In the genomic region with DNA sequence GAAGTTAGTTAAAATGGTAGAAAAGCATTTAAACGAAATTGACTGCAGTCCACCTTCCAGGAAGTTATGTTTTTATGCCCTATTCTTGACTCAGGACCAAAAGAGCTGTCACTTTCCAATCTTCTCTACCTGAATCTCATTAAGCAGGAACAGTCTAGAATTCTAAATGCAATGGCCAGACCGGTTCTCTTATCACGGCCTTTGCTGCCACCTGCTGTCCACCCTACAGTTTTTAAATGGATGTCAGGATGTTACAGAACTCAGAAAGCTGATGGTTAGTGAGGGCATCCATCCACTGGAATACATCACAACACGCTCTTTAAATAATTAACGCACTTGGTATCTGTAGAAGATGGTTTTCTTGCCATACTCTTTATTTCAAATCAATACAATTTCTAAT, we compare ENCODE assay signal across 10 mouse cellular contexts.
DNase-seq lines count a peak whose midpoint lies in the region; ATAC-seq and TF ChIP-seq lines count a peak whose summit lies in the region.
"Had no signal": no experiment of that assay in that cellular context is flagged by ENCODE, and none has a peak within 500 bp of the region (broad histone marks: within the 10 kb centered on the region; RNA-seq: fewer than 3 reads in every experiment).

No protein-coding gene starts in this region.

- peak; percentile 24 to 60 for DNase-seq in kidney, adult 8-10 months
- peak; percentile 46 for DNase-seq in R1 (ENCODE audit: low read depth, low spot score)
- peak; percentile 62 to 77 for DNase-seq in cerebellum, postnatal 25 days
- peak; percentile 40 to 54 for DNase-seq in left cerebral cortex, postnatal 10 days (ENCODE audit: extremely low spot score in 1 of 2, low spot score in 2 of 2)
- peak; percentile 84 for DNase-seq in midbrain, postnatal 0 days (ENCODE audit: low spot score)

- H3K4me1 ChIP-seq in kidney, embryonic 16.5 days (ENCODE audit: insufficient read depth, low read length) = peaks cover 10% of the 10 kb centered on the region
- H3K4me1 ChIP-seq in midbrain, postnatal 0 days (ENCODE audit: insufficient read depth, low read length) = no peaks in the 10 kb centered on the region
- H3K4me1 ChIP-seq: liver, embryonic 15.5 days had no signal

- intact Hi-C loops in left cerebral cortex, postnatal 10 days (cut with DNase I) = loop anchor here (2.0 to 10.0 kb wide), 5 partner anchors 988 to 1730 kb away; no protein-coding TSS in a partner anchor

- no peak overlapping the region for H3K4me3 ChIP-seq in kidney, embryonic 16.5 days (ENCODE audit: low read length)
- no peak overlapping the region for H3K4me3 ChIP-seq in midbrain, postnatal 0 days (ENCODE audit: low read depth, low read length)
- H3K4me3 ChIP-seq: embryonic facial prominence, embryonic 13.5 days; liver, embryonic 15.5 days had no signal

- peaks cover 37% of the 10 kb centered on the region for H3K27me3 ChIP-seq in kidney, embryonic 16.5 days (ENCODE audit: insufficient read depth, low read length)
- H3K27me3 ChIP-seq in midbrain, postnatal 0 days (ENCODE audit: insufficient read depth, low read length) = peaks cover 41% of the 10 kb centered on the region

- H3K27ac ChIP-seq in kidney, embryonic 16.5 days (ENCODE audit: low read length) = no peak overlapping the region
- no peak overlapping the region for H3K27ac ChIP-seq in midbrain, postnatal 0 days (ENCODE audit: low read depth, low read length)
- H3K27ac ChIP-seq: embryonic facial prominence, embryonic 13.5 days; liver, embryonic 15.5 days had no signal

- ATAC-seq in kidney, embryonic 16.5 days (ENCODE audit: low FRiP score, low TSS enrichment) = no peak
- peak; percentile 34 to 48; a peak in 1 of 4 replicates for ATAC-seq in hematopoietic stem cell, adult 5-6 weeks (replicated peaks in 1 of 2; ENCODE audit: insufficient read depth in 1 of 2, low FRiP score in 2 of 2, low TSS enrichment in 1 of 2, low read depth in 1 of 2, poor library complexity in 2 of 2, severe bottlenecking in 2 of 2)
- 0 out of 2 replicates have a peak, but pooled peaks have one; percentile 47 for ATAC-seq in midbrain, postnatal 0 days (ENCODE audit: low FRiP score)
- ATAC-seq in monocyte, adult 5-6 weeks (replicated peaks; ENCODE audit: insufficient number of reproducible peaks, low FRiP score, low TSS enrichment, poor library complexity, severe bottlenecking) = no peak

- H3K9me3 ChIP-seq in kidney, embryonic 16.5 days (ENCODE audit: low read length) = no peaks in the 10 kb centered on the region
- H3K9me3 ChIP-seq in midbrain, postnatal 0 days (ENCODE audit: low read length) = no peaks in the 10 kb centered on the region
- H3K9me3 ChIP-seq: embryonic facial prominence, embryonic 13.5 days; liver, embryonic 15.5 days had no signal

- no peak overlapping the region for H3K9ac ChIP-seq in kidney, embryonic 16.5 days (replicated peaks; ENCODE audit: low read length)
- H3K9ac ChIP-seq in midbrain, postnatal 0 days (replicated peaks; ENCODE audit: low read length, poor library complexity, severe bottlenecking) = no peak overlapping the region
- H3K9ac ChIP-seq: embryonic facial prominence, embryonic 13.5 days; liver, embryonic 15.5 days had no signal

- 16% methylated on average over 5 of the region's 5 CpGs for WGBS in kidney, embryonic 16.5 days
- WGBS in midbrain, postnatal 0 days = 13% methylated on average over 5 of the region's 5 CpGs

- no peaks in the 10 kb centered on the region for H3K36me3 ChIP-seq in kidney, embryonic 16.5 days (ENCODE audit: insufficient read depth, low read length)
- H3K36me3 ChIP-seq in midbrain, postnatal 0 days (ENCODE audit: insufficient read depth, low read length) = no peaks in the 10 kb centered on the region
- H3K36me3 ChIP-seq: embryonic facial prominence, embryonic 13.5 days; liver, embryonic 15.5 days had no signal

- peak; percentile 86 for TF ChIP-seq CTCF in midbrain, postnatal 0 days (IDR thresholded peaks at IDR 0.05)

- no peak overlapping the region for H3K4me2 ChIP-seq in kidney, embryonic 16.5 days (replicated peaks; ENCODE audit: low read depth, low read length)
- no peak overlapping the region for H3K4me2 ChIP-seq in midbrain, postnatal 0 days (ENCODE audit: low read depth, low read length, poor library complexity, severe bottlenecking)
- H3K4me2 ChIP-seq: embryonic facial prominence, embryonic 13.5 days; liver, embryonic 15.5 days had no signal

Comparison
In these comparisons a context has a peak if more than half of its experiments do, and no peak if none do; other contexts are left out.
1. ATAC-seq: peak in hematopoietic stem cell, adult 5-6 weeks (2 of 2) and midbrain, postnatal 0 days (single experiment); none in kidney, embryonic 16.5 days (single experiment) and monocyte, adult 5-6 weeks (single experiment).
2. Peak in every context shown above with its lines, with median percentiles within 50 percentile points of each other: DNase-seq.